Mouse (Mus musculus) forebrain, embryonic 15.5 days (tissue): ENCODE results near the gene Wdr54. TPM values are rescaled to one million over a fixed set of nuclear protein-coding genes. Genes with fewer than 3 reads are reported as not detected.
"Not testable (repeated sequence)": the region's sequence is repeated elsewhere in the genome, so short reads cannot be mapped to it uniquely, and the experiment has no call there.

ENCODE experiments used
- ATAC-seq: fragments of 200-750 bp; cut with Nextera tagmentation; replicated peaks from 2 replicates; pipeline ENCODE4 v1.8.0; 2017; ENCODE audit warnings: mild to moderate bottlenecking, moderate TSS enrichment, moderate library complexity
- H3K27ac ChIP-seq: fragments of 300-500 bp; sonication (generic); replicated peaks from 2 replicates; pipeline ENCODE4 v1.5.1; 2015; ENCODE audit warnings: mild to moderate bottlenecking, inconsistent platforms
- H3K27me3 ChIP-seq: fragments of 300-500 bp; sonication (generic); 2 replicates; pipeline ENCODE4 v1.6.1; 2015; ENCODE audit warnings: inconsistent platforms
- H3K36me3 ChIP-seq: fragments of 300-500 bp; sonication (generic); 2 replicates; pipeline ENCODE4 v1.6.1; 2015; ENCODE audit warnings: mild to moderate bottlenecking, inconsistent platforms
- H3K4me1 ChIP-seq: fragments of 300-500 bp; sonication (generic); 2 replicates; pipeline ENCODE4 v1.6.1; 2015; ENCODE audit warnings: inconsistent platforms
- H3K4me2 ChIP-seq: fragments of 300-500 bp; sonication (generic); replicated peaks from 2 replicates; pipeline ENCODE4 v1.6.1; 2015; ENCODE audit warnings: mild to moderate bottlenecking, inconsistent platforms
- H3K4me3 ChIP-seq: fragments of 300-500 bp; sonication (generic); 2 replicates; pipeline ENCODE4 v1.5.1; 2015; ENCODE audit warnings: mild to moderate bottlenecking, inconsistent platforms
- H3K9ac ChIP-seq: fragments of 300-500 bp; sonication (generic); replicated peaks from 2 replicates; pipeline ENCODE4 v1.6.1; 2015; ENCODE audit warnings: mild to moderate bottlenecking, inconsistent platforms
- H3K9me3 ChIP-seq: fragments of 300-500 bp; sonication (generic); 2 replicates; pipeline ENCODE4 v1.6.1; 2016; ENCODE audit warnings: inconsistent platforms
- WGBS: fragments of 180-500 bp; shearing (Covaris S2); methylation state at CpG from one replicate; pipeline ENCODE4 v1.1.7; 2015; ENCODE audit warnings: mixed read lengths; 5-methylcytosine and 5-hydroxymethylcytosine counted together
- polyA plus RNA-seq: library from polyadenylated mRNA; unstranded; fragments of >200 nt; fragmentation: Nextera tagmentation; extraction: Ambion mirVana; gene quantifications from 2 replicates; pipeline ENCODE4 v1.2.1, GENCODE M21; 2015

Wdr54 gene
- polyA plus RNA-seq, 1 experiment from 2014 or later, result 18.3 TPM

- Histone ChIP-seq H3K4me1 (peaks cover 30% of the 10 kb centered on the region), H3K9ac (peak overlapping the region; percentile 32; the same call in 1 of the 2 replicates), H3K27me3 (no peaks in the 10 kb centered on the region), H3K4me2 (peak overlapping the region; percentile 30), H3K4me3 (peak overlapping the region; percentile 33), H3K9me3 (no peaks in the 10 kb centered on the region), H3K27ac (peak overlapping the region; percentile 75), H3K36me3 (0 out of 2 replicates have a peak, but pooled peaks cover 1% of the 10 kb centered on the region)
- peak; percentile 72 for ATAC-seq
- WGBS, result 55% methylated on average over 9 of the region's 9 CpGs
These were observed 16.2 kb upstream of the Wdr54 start for GRCm38 (mm10) chr6:83172240-83172920.

DNA sequence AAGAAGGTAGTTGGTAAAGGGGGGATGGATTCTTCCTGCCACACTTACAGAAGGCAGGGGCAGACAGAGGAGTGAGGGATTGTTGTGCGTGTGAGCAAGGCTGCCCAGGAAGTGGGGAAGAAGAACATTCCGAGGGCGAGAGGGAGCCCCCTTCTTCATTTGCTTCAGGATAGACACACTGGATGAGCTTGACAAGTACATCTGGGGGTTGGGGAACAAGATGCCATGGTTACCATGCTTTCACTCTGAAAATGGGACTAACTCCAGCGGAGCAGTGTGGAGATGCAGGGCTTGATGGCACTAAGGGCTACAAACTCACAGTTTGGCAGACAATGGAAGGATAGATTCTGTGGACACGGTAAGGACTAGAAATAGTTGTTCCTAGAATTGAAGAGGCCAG lies 14.9 kb upstream of the Wdr54 start:
- Histone ChIP-seq H3K9me3 (no peaks in the 10 kb centered on the region), H3K4me3 (peak overlapping the region; percentile 33; the same call in 1 of the 2 replicates), H3K36me3 (no peaks in the 10 kb centered on the region), H3K27ac (no peak overlapping the region), H3K4me2 (peak overlapping the region; percentile 30), H3K27me3 (no peaks in the 10 kb centered on the region), H3K9ac (no peak overlapping the region; the same call in 1 of the 2 replicates), H3K4me1 (peaks cover 43% of the 10 kb centered on the region)
- WGBS, result 87% methylated on average over 5 of the region's 5 CpGs
- no peak for ATAC-seq

GRCm38 (mm10) chr6:83169872-83170271 lies 13.7 kb upstream of the Wdr54 start:
- 87% methylated on average over 5 of the region's 5 CpGs for WGBS
- Histone ChIP-seq H3K4me1 (peaks cover 48% of the 10 kb centered on the region), H3K27me3 (no peaks in the 10 kb centered on the region), H3K9me3 (no peaks in the 10 kb centered on the region), H3K4me2 (no peak overlapping the region), H3K9ac (no peak overlapping the region), H3K4me3 (no peak overlapping the region), H3K36me3 (no peaks in the 10 kb centered on the region), H3K27ac (no peak overlapping the region)
- no peak for ATAC-seq

- peak overlapping the region; percentile 56 for H3K4me2 ChIP-seq
- WGBS, result under 1% methylated on average over 12 of the region's 12 CpGs
- peak overlapping the region; percentile 94 for H3K4me3 ChIP-seq
- H3K9me3 ChIP-seq, result no peaks in the 10 kb centered on the region
- peak; percentile 30 for ATAC-seq
- H3K9ac ChIP-seq, result peak overlapping the region; percentile 92
- peak overlapping the region; percentile 92 for H3K27ac ChIP-seq
- H3K27me3 ChIP-seq, result peaks cover 22% of the 10 kb centered on the region
- H3K36me3 ChIP-seq, result no peaks in the 10 kb centered on the region
- H3K4me1 ChIP-seq, result peaks cover 46% of the 10 kb centered on the region
These were observed 10.0 kb upstream of the Wdr54 start for GRCm38 (mm10) chr6:83166243-83166630.

GRCm38 (mm10) chr6:83165607-83166242 lies 9.5 kb upstream of the Wdr54 start, which contains the start of gene Dctn1:
Gene Dctn1 (plus strand): TSS chr6:83165920.
- Histone ChIP-seq H3K27me3 (peaks cover 27% of the 10 kb centered on the region), H3K36me3 (no peaks in the 10 kb centered on the region)

GRCm38 (mm10) chr6:83165026-83165606 lies 8.9 kb upstream of the Wdr54 start:
- Histone ChIP-seq H3K9ac (peak overlapping the region; percentile 92), H3K4me3 (peak overlapping the region; percentile 94), H3K4me1 (peaks cover 39% of the 10 kb centered on the region), H3K4me2 (peak overlapping the region; percentile 56), H3K27me3 (peaks cover 33% of the 10 kb centered on the region), H3K36me3 (no peaks in the 10 kb centered on the region), H3K9me3 (no peaks in the 10 kb centered on the region), H3K27ac (peak overlapping the region; percentile 92)
- 2% methylated on average over 6 of the region's 6 CpGs for WGBS
- ATAC-seq, result peak; percentile 28

More at GRCm38 (mm10) chr6:83165607-83166242, 9.5 kb upstream of the Wdr54 start, which contains the start of gene Dctn1:
- Histone ChIP-seq H3K27ac (peak within 1 kb of the TSS; percentile 92), H3K9ac (peak within 1 kb of the TSS; percentile 92), H3K4me1 (peaks cover 41% of the 10 kb centered on the region), H3K4me3 (peak within 1 kb of the TSS; percentile 94), H3K4me2 (peak within 1 kb of the TSS; percentile 56), H3K9me3 (no peaks in the 10 kb centered on the region)
- under 1% methylated on average over 58 of the region's 58 CpGs for WGBS
- ATAC-seq, result peak; percentile 87

- Histone ChIP-seq H3K9me3 (no peaks in the 10 kb centered on the region), H3K27me3 (peaks cover 36% of the 10 kb centered on the region), H3K4me1 (peaks cover 36% of the 10 kb centered on the region), H3K4me2 (peak overlapping the region; percentile 40), H3K9ac (no peak overlapping the region), H3K4me3 (peak overlapping the region; percentile 21), H3K27ac (no peak overlapping the region), H3K36me3 (no peaks in the 10 kb centered on the region)
- WGBS, result 2% methylated on average over 8 of the region's 8 CpGs
- no peak for ATAC-seq
These were observed 6.5 kb upstream of the Wdr54 start for GRCm38 (mm10) chr6:83162701-83163100.

DNA sequence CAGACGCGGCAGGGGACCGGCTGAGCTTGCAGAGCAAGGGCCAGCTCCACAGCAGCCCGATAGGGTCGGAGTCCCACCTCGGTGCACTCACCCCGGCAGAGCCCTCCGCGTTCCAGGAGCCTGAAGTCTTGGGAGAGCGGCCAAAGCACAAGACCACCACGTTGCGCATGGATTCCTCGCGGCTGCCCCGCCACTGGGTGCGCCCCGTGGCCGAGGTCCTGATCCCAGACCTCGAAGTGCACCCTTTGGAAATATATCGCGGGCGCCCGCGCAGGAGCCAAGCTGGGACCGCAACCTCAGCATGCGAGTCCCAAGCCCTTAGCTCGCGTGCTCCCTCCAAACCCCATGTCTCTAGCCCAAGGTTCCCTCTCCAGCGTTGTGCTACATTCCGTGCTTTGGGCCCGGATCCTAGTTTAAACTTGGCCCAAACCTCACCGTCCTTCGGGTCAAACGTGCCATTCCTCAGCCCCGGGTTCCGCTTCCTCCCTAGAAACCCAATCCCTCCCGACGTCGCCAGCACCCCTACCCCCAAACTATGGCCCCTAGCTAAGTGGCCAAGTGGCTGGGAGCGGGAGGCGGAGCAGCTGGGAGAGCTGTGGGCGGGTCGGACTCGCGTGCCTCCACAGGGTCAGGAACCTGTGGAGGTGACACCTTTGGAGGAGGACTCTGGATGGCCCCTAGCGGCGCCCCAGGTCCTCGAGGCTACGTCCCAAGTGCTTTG lies 5.9 kb upstream of the Wdr54 start:
- WGBS, result under 1% methylated on average over 49 of the region's 49 CpGs
- peaks cover 36% of the 10 kb centered on the region for H3K27me3 ChIP-seq
- no peak for ATAC-seq
- H3K9ac ChIP-seq, result peak overlapping the region; percentile 30; the same call in 1 of the 2 replicates
- H3K9me3 ChIP-seq, result no peaks in the 10 kb centered on the region
- no peaks in the 10 kb centered on the region for H3K36me3 ChIP-seq
- H3K4me3 ChIP-seq, result peak overlapping the region; percentile 21
- peaks cover 29% of the 10 kb centered on the region for H3K4me1 ChIP-seq
- no peak overlapping the region for H3K27ac ChIP-seq
- H3K4me2 ChIP-seq, result peak overlapping the region; percentile 40

- H3K9ac ChIP-seq, result 0 out of 2 replicates have a peak overlapping the region, but pooled peaks have one; percentile 30
These were observed 5.2 kb upstream of the Wdr54 start for GRCm38 (mm10) chr6:83161442-83161841.

GRCm38 (mm10) chr6:83159456-83159855 lies 3.3 kb upstream of the Wdr54 start:
- not testable (repeated sequence) for ATAC-seq, H3K4me2 ChIP-seq, H3K36me3 ChIP-seq, H3K9me3 ChIP-seq, H3K27ac ChIP-seq, H3K4me3 ChIP-seq, H3K9ac ChIP-seq
- H3K27me3 ChIP-seq, result peaks cover 36% of the 10 kb centered on the region
- 31% methylated on average over 3 of the region's 3 CpGs for WGBS
- H3K4me1 ChIP-seq, result peaks cover 31% of the 10 kb centered on the region

More at GRCm38 (mm10) chr6:83161442-83161841, 5.2 kb upstream of the Wdr54 start:
- Histone ChIP-seq H3K4me3 (peak overlapping the region; percentile 21), H3K9me3 (no peaks in the 10 kb centered on the region), H3K36me3 (no peaks in the 10 kb centered on the region), H3K4me1 (peaks cover 26% of the 10 kb centered on the region), H3K4me2 (peak overlapping the region; percentile 40), H3K27ac (no peak overlapping the region), H3K27me3 (peaks cover 36% of the 10 kb centered on the region)
- ATAC-seq, result no peak
- 10% methylated on average over 19 of the region's 19 CpGs for WGBS

DNA sequence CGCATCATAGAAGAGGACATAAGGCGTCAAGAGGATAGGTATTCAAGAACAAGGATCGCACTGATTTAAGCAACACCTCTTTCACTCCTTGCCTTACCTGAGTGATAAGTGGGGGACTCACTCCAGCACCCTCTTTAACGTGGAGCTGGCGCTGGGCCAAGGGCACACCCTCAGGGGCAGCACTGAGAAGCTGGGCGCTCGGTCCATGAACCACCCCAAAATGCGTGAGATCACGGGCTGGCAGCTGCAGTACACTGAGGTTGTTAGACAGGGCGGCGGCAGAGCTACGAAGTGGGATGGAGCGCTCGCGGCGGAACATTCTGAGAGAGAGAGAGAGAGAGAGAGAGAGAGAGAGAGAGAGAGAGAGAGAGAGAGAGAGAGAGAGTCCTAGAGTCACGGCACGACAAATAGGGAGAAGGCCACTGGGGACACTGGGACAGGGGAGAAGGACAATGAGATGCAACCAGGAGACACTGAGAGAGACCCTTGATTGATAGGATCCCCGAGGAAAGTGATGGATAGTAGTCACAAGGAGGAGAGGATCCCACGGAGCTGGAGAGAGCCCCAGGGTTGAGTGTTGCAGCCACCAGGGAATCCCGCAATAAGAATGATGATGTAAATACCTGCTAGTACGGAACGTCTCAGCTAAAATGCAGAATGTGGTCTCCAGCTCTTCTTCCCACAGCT lies 502 bp downstream of the Wdr54 start:
- peak overlapping the region; percentile 50 for H3K4me3 ChIP-seq
- H3K27ac ChIP-seq, result peak overlapping the region; percentile 49
- peaks cover 9% of the 10 kb centered on the region for H3K27me3 ChIP-seq
- H3K9ac ChIP-seq, result peak overlapping the region; percentile 55
- H3K4me1 ChIP-seq, result peaks cover 20% of the 10 kb centered on the region
- no peaks in the 10 kb centered on the region for H3K9me3 ChIP-seq
- H3K36me3 ChIP-seq, result peaks cover 5% of the 10 kb centered on the region; the same call in 1 of the 2 replicates
- 7% methylated on average over 23 of the region's 23 CpGs for WGBS
- ATAC-seq, result peak; percentile 47
- H3K4me2 ChIP-seq, result peak overlapping the region; percentile 72
